ENCODE assay signal across 14 mouse cellular contexts in the genomic region with DNA sequence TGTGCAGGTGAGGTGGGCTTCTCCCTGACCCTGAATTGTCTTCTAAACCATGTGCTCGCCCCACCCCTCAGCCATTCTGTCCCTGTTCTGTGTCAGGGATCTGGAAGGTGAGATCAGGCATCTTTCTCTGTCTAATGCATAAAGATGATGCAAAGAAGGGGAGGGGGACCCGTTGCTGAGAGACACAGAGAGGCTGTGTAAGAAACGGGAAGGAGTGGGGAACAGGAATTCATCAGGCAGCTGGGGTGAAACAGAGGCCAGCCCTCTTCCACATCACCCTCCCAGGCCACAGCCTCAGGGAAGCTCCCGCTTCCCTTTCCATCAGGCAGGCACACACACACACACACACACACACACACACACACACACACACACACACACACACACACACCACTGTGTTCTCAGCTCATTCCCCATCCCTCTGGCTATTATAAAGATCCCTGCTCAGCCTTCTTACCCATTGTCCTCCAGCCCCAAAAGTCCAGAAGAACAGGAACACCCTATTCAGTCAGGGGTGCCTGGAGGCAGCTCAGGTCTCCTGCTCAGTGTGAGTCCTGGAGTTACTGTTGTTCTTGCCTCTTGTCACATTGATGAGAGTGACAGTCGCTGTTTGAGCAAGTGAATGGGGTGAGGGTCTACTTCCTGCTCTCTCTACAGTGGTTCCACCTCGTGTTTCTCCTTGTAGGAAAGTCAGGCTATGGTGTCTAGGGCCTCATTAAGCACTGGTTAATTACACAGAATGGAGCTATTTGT. TPM values are rescaled to one million over a fixed set of nuclear protein-coding genes. Genes with fewer than 3 reads are reported as not detected.
DNase-seq lines count a peak whose midpoint lies in the region; ATAC-seq lines count a peak whose summit lies in the region.
"Had no signal": no experiment of that assay in that cellular context is flagged by ENCODE, and none has a peak within 500 bp of the region (broad histone marks: within the 10 kb centered on the region; RNA-seq: fewer than 3 reads in every experiment).

No protein-coding gene starts in this region.

- no peak overlapping the region for H3K27ac ChIP-seq in embryonic facial prominence, embryonic 14.5 days (replicated peaks; ENCODE audit: low read depth, low read length)
- H3K27ac ChIP-seq in hindbrain, embryonic 13.5 days = peak overlapping the region; percentile 76
- peak overlapping the region; percentile 64 for H3K27ac ChIP-seq in midbrain, embryonic 16.5 days (ENCODE audit: low read length)
- H3K27ac ChIP-seq in liver, embryonic 11.5 days (ENCODE audit: low read depth, low read length) = no peak overlapping the region

- H3K36me3 ChIP-seq in embryonic facial prominence, embryonic 14.5 days (ENCODE audit: control insufficient read depth, insufficient read depth, low read length) = no peaks in the 10 kb centered on the region
- H3K36me3 ChIP-seq in hindbrain, embryonic 13.5 days = no peaks in the 10 kb centered on the region
- H3K36me3 ChIP-seq in midbrain, embryonic 16.5 days (ENCODE audit: control insufficient read depth, insufficient read depth, low read length) = no peaks in the 10 kb centered on the region
- H3K36me3 ChIP-seq in liver, embryonic 11.5 days (ENCODE audit: control insufficient read depth, insufficient read depth, low read length) = no peaks in the 10 kb centered on the region

- H3K27me3 ChIP-seq in embryonic facial prominence, embryonic 14.5 days (replicated peaks; ENCODE audit: control insufficient read depth, insufficient read depth, low read length) = no peaks in the 10 kb centered on the region
- peaks cover 24% of the 10 kb centered on the region for H3K27me3 ChIP-seq in hindbrain, embryonic 13.5 days
- no peaks in the 10 kb centered on the region for H3K27me3 ChIP-seq in midbrain, embryonic 16.5 days (ENCODE audit: control insufficient read depth, insufficient read depth, low read depth, low read length)
- no peaks in the 10 kb centered on the region; the same call in 1 of the 2 replicates for H3K27me3 ChIP-seq in liver, embryonic 11.5 days (replicated peaks; ENCODE audit: control insufficient read depth, insufficient read depth, low read length)

- H3K4me3 ChIP-seq in embryonic facial prominence, embryonic 14.5 days (ENCODE audit: low read depth, low read length) = no peak overlapping the region
- no peak overlapping the region for H3K4me3 ChIP-seq in hindbrain, embryonic 13.5 days
- no peak overlapping the region for H3K4me3 ChIP-seq in midbrain, embryonic 16.5 days (ENCODE audit: low read depth, low read length)
- no peak overlapping the region for H3K4me3 ChIP-seq in liver, embryonic 11.5 days (ENCODE audit: low read depth, low read length)

- peak; percentile 53 for DNase-seq in brain, adult 2 months (ENCODE audit: low read depth, low spot score)
- peak; percentile 19 for DNase-seq in embryonic facial prominence, embryonic 14.5 days (ENCODE audit: low spot score)
- no peak for DNase-seq in liver, embryonic 11.5 days (ENCODE audit: low spot score)
- DNase-seq in layer of hippocampus, postnatal 36 days = no peak
- no peak for DNase-seq in heart, adult 9 months (ENCODE audit: low spot score in 2 of 2)
- no peak for DNase-seq in gastrocnemius, adult 18-20 months (ENCODE audit: low spot score)
- DNase-seq: cerebellum, postnatal 25 days; heart, postnatal 10 days; kidney, adult 18-20 months had no signal

- 31% methylated on average over 6 of the region's 6 CpGs for WGBS in embryonic facial prominence, embryonic 14.5 days
- WGBS in hindbrain, embryonic 13.5 days = 11% methylated on average over 5 of the region's 6 CpGs
- WGBS in midbrain, embryonic 16.5 days = 19% methylated on average over 6 of the region's 6 CpGs
- WGBS in liver, embryonic 11.5 days = 38% methylated on average over 6 of the region's 6 CpGs

- no peak for ATAC-seq in embryonic facial prominence, embryonic 14.5 days (ENCODE audit: low read depth)
- ATAC-seq in hindbrain, embryonic 13.5 days (ENCODE audit: low FRiP score) = peak; percentile 73
- peak; percentile 61 for ATAC-seq in midbrain, embryonic 16.5 days
- ATAC-seq in liver, embryonic 11.5 days (replicated peaks; ENCODE audit: low FRiP score) = no peak
- ATAC-seq: activated CD4-positive, CD25-positive, alpha-beta regulatory T cell, adult 4 months had no signal

- no peaks in the 10 kb centered on the region for H3K9me3 ChIP-seq in embryonic facial prominence, embryonic 14.5 days (ENCODE audit: control insufficient read depth, low read length)
- H3K9me3 ChIP-seq in hindbrain, embryonic 13.5 days = no peaks in the 10 kb centered on the region
- no peaks in the 10 kb centered on the region for H3K9me3 ChIP-seq in midbrain, embryonic 16.5 days (replicated peaks; ENCODE audit: control insufficient read depth, low read length, poor library complexity, severe bottlenecking)
- H3K9me3 ChIP-seq in liver, embryonic 11.5 days (ENCODE audit: control insufficient read depth, low read length) = no peaks in the 10 kb centered on the region

- H3K4me1 ChIP-seq in embryonic facial prominence, embryonic 14.5 days (ENCODE audit: control insufficient read depth, insufficient read depth, low read length) = no peaks in the 10 kb centered on the region
- peaks cover 20% of the 10 kb centered on the region for H3K4me1 ChIP-seq in hindbrain, embryonic 13.5 days (replicated peaks)
- peaks cover 16% of the 10 kb centered on the region for H3K4me1 ChIP-seq in midbrain, embryonic 16.5 days (ENCODE audit: control insufficient read depth, insufficient read depth, low read length)
- no peaks in the 10 kb centered on the region for H3K4me1 ChIP-seq in liver, embryonic 11.5 days (replicated peaks; ENCODE audit: control insufficient read depth, insufficient read depth, low read length)

- no peak overlapping the region for H3K9ac ChIP-seq in embryonic facial prominence, embryonic 14.5 days (ENCODE audit: low read depth, low read length)
- H3K9ac ChIP-seq in hindbrain, embryonic 13.5 days = no peak overlapping the region
- H3K9ac ChIP-seq in midbrain, embryonic 16.5 days (ENCODE audit: low read depth, low read length) = peak overlapping the region; percentile 7; the same call in 1 of the 2 replicates
- no peak overlapping the region for H3K9ac ChIP-seq in liver, embryonic 11.5 days (ENCODE audit: low read depth, low read length)

- H3K4me2 ChIP-seq in embryonic facial prominence, embryonic 14.5 days (ENCODE audit: low read depth, low read length) = no peak overlapping the region
- H3K4me2 ChIP-seq in hindbrain, embryonic 13.5 days = no peak overlapping the region
- H3K4me2 ChIP-seq in midbrain, embryonic 16.5 days (ENCODE audit: low read length) = no peak overlapping the region
- H3K4me2 ChIP-seq in liver, embryonic 11.5 days = no peak overlapping the region

RNA-seq across cellular contexts. Expression of gene Slc6a1, which starts 43.4 kb away (rescaled TPM):
- 2.7 and 2.8 TPM in 2 replicates for polyA plus RNA-seq in embryonic facial prominence, embryonic 14.5 days (2014; fragmentation: Nextera tagmentation; extraction: Ambion mirVana)
- polyA plus RNA-seq in hindbrain, embryonic 13.5 days (2015; fragmentation: Nextera tagmentation; extraction: Ambion mirVana) = 78.0 and 87.2 TPM in 2 replicates
- 147 and 182 TPM in 2 replicates for polyA plus RNA-seq in midbrain, embryonic 16.5 days (2015; fragmentation: Nextera tagmentation; extraction: Ambion mirVana)
- 0.05 and 0.08 TPM in 2 replicates for polyA plus RNA-seq in liver, embryonic 11.5 days (2014; fragmentation: Nextera tagmentation; extraction: Ambion mirVana)
- total RNA-seq in layer of hippocampus, postnatal 36 days (2021) = 100 to 1,000 TPM; 279 to 280 TPM
- under 1 TPM; 0.17 to 0.23 TPM for total RNA-seq in gastrocnemius, adult 18-20 months (2021)
- total RNA-seq: MEL had no signal
- polyA plus RNA-seq: C2C12 had no signal

Comparison
In these comparisons a context has a peak if more than half of its experiments do, and no peak if none do; other contexts are left out.
1. DNase-seq: peak in brain, adult 2 months (single experiment) and embryonic facial prominence, embryonic 14.5 days (single experiment); none in liver, embryonic 11.5 days (single experiment), layer of hippocampus, postnatal 36 days (0 of 2), heart, adult 9 months (0 of 2) and gastrocnemius, adult 18-20 months (single experiment).
2. ATAC-seq: peak in hindbrain, embryonic 13.5 days (single experiment) and midbrain, embryonic 16.5 days (single experiment); none in embryonic facial prominence, embryonic 14.5 days (single experiment) and liver, embryonic 11.5 days (single experiment).
3. H3K27ac ChIP-seq: peak in hindbrain, embryonic 13.5 days (single experiment) and midbrain, embryonic 16.5 days (single experiment); none in embryonic facial prominence, embryonic 14.5 days (single experiment) and liver, embryonic 11.5 days (single experiment).
4. RNA of gene Slc6a1, which starts 43.4 kb away (polyA plus RNA-seq): 147 to 182 TPM in midbrain, embryonic 16.5 days and 78.0 to 87.2 TPM in hindbrain, embryonic 13.5 days; 2.7 to 2.8 TPM in embryonic facial prominence, embryonic 14.5 days and 0.05 to 0.08 TPM in liver, embryonic 11.5 days; every median in the first group is over 10 times any median in the second.